Mouse (Mus musculus) frontal cortex, postnatal 10 days (tissue): ENCODE measurements around the gene Sac3d1.
A peak's percentile ranks its signal among the peaks of the same experiment; 100 is the strongest.

Experiments
- DNase-seq, 2 experiments: peaks; one replicate each; pipeline ENCODE4 v3.0.0; 2022; ENCODE audit warnings: low spot score in 2 of 2, mixed read lengths in 1 of 2

The Sac3d1 gene

GRCm38 (mm10) chr19:6069851-6070250, 48.6 kb downstream of the Sac3d1 start:
- no peak for DNase-seq

- DNase-seq = no peak
Measured at GRCm38 (mm10) chr19:6068951-6069350, 49.5 kb downstream of the Sac3d1 start.

GRCm38 (mm10) chr19:6067724-6068415, 50.6 kb downstream of the Sac3d1 start, which contains the start of gene Tm7sf2:
Gene Tm7sf2, minus strand, starts transcription at chr19:6068373.
- peak; percentile 88 to 90 for DNase-seq

- peak; percentile 73 to 83 for DNase-seq
Measured at GRCm38 (mm10) chr19:6067011-6067723, 51.3 kb downstream of the Sac3d1 start.

GRCm38 (mm10) chr19:6066571-6066970, 51.9 kb downstream of the Sac3d1 start:
- no peak for DNase-seq
